Mouse (Mus musculus): ENCODE results near the gene Ciao2b.

DNA sequence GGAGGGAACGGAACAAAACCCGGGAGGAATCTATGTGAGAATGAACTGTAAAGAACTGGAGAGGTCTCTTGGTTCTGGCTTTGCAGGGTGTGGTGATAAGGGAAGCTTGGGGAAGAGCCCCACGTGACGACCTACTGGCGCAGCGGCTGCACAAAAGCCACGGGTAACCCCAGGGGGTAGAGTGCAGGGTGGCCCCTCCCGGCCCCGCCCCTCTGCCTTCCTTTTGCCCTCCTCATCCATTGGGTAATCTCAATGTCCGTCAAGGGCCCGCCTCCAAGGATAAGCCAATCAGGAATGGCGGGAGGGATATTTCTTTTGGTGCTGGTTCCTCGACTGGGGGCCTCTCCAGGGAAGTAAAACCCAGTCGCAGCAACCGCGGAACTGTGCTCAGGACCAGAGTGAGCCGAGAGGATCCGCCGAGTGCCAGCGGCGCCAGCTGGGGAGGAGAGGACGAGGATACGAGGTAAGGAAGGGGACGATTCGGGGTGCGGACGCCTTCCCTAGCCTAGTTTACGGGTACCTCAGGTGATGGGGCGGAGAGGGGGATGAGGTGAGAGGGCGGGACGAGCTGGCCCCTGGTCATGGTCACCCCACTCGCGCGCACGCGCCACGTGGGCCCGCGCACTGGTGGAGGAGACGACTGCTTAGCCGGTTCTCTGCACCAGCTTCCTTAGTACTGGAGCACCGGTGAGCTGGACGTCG is 50.5 kb downstream of the Ciao2b start, which contains the start of gene Pdp2:
- no peak for TF ChIP-seq CTCF (IDR thresholded peaks at IDR 0.05; ENCODE audit: control insufficient read depth, insufficient read depth, insufficient read length)
- TF ChIP-seq MYOG (IDR thresholded peaks at IDR 0.05; ENCODE audit: control insufficient read depth, extremely low read depth, insufficient read length), result no peak
- no peak for TF ChIP-seq MYOD1 (IDR thresholded peaks at IDR 0.05; ENCODE audit: control insufficient read depth, insufficient read length, low read depth)
